Mouse (Mus musculus) heart, adult 9 months (tissue): ENCODE data around the gene Coil.
A peak's percentile ranks its signal among the peaks of the same experiment; 100 is the strongest.

Experiments used
- DNase-seq, 2 experiments: peaks; one replicate each; pipeline ENCODE4 v3.0.0; 2022; ENCODE audit warnings: low spot score in 2 of 2

The Coil gene

DNA sequence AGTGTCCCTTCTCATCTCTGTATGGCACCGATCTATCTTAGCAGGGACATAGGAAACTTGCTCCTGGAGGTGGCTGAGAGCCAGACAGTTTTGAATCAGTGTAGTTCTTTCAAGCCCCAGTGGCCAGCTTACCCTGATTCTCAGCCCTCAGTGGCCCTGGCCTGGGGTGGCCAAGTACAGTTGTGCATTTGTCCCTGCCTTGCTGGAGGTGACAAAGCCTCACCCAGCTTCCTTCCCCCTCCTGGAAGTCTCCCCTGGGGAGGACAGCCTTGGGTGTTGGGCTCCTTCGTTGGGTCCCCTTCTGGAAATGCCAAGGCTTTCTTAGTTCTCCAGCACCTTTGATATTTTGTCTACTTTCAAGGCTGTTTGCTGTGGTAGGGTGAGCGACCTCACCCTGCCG is 33.7 kb downstream of the Coil start:
- DNase-seq, result no peak

DNA sequence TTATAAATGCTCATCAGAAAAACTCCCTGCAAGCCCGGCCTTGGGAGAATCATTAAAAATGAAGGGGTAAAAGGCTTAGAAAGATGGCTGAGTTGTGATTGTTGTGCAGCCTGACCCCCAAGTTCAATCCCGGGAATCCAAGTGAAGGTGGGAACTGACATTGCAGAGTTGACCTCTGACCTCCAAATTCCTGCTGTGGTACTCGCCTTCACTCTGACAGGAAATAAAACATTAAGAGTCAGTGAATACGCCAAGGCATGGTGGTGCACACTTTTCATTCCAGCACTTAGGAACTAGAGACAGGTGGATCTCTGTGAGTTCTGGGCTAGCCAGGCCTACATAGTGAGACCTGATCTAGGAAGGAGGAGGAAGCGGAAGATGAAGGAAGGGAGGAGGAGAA is 35.4 kb downstream of the Coil start:
- DNase-seq, result no peak

DNA sequence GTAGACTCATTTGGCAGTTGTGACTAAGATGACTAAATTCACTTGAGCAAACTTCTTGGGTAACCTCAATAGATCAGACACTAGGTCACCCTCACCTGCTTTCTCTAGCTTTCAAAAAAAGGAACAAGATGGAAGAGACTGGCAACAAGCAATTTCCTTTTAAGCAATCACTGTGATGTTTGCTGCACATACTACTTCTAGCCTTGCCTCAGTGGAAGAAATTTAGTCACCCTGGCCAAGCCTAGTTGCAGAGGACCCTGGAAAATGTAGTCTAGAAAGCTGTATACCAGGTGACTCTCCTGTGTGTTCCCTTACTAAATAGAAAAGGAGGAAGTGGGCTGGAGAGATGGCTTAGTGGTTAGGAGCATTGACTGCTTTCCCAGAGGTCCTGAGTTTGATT is 36.4 kb downstream of the Coil start:
- DNase-seq, result no peak

DNA sequence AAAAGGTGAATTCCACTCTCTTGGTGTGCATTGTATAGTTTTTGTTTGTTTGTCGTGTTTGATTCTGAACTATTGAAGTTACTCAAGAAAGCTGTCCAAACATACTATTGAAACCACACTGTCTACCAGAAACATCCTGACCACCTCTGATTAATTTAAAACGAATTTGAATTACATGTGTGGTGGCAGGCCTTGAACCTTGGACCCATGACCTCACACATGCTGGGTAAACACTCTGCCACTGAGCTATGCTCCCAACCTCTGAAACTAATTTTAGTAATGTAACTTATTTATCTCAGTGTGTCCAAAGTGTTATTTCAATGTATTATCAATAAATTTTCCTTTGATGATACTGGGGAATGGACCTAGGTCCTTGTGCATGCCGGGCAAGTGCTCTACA is 37.5 kb downstream of the Coil start:
- DNase-seq, result no peak

DNA sequence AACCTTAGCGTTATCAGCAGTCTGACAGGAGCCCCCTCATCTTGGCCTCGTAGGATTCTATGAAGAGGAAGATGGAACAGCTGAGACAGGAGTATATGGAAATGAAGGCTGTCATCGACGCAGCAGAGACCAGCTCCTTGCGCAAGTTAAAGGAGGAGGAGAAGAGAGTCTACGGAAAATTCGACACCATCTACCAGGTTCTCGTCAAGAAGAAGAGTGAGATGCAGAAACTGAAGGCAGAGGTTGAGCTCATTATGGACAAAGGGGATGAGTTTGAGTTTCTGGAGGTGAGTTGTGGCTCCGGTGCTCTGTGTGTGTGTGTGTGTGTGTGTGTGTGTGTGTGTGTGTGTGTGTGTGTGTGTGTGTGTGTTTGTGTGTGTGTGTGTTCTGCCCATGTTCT is 39.0 kb downstream of the Coil start:
- no peak for DNase-seq

DNA sequence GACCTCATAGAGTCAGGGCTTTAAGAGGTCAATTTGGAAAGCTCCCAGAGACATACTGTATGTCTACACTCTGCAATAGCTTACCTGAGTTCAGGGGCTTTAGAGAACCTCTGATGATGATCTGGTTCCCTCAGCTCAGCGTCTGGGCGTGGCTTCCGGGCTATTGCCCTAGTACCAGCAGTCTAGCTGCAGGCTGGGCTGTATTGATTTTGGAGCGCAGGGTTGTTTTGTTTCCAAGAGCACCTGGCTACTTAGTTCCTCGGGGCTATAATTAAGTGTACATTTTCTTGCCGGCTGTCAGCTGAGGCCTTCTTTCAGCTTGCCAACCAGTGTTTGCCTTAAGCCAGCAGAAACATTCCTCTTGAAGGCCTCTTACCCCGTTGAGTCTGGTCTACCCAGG is 39.4 kb downstream of the Coil start:
- DNase-seq, result no peak

DNA sequence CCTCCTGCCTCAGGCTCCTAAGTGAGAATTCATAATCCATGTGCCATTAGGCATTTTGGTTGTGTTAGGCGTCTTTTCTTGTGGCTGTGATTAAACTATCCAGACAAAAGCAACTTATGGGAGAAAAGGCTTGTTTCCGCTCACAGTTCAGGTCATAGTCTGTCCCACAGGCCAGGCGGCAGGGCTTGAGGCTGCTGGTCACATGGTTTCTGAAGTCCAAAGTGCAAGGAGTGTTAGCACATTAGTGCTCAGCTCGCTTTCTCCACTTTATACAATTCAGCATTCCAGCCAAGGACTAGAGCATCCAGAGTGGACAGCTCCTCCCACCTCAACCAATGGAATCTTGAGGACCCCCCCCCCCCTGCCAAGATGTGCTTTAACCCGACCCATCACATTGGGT is 42.2 kb downstream of the Coil start:
- no peak for DNase-seq

DNA sequence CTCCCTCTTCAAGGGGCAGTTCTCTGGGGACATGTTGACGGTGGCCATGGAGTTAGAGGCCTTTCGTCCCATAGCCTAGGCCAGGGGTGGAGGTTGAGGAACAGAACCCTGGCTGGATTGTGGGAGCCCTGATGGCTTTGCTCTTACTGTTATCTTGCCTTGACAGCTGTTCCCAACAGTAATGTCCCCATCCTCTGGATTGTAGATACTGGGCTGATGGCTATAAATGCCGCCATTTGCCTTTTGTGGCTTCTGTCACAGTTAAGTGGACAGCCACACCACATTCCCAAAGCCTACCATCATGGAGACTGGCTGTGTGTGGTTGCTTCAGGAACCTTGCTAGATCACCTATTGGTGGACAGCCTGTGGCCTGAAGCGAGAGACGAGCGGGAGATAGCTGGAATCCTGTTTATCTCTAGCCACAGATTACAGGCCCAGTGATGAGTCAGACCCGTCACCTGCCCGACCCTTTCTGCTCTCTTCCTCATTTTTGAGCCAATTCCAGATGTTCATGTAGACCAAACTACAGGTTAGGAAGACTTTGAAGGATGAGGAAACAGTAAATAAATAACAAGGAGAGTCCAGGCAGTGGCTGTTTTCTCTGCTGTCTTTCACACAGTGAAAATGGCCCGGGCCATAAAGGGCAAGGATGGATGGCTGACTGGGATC is 47.6 kb downstream of the Coil start:
- no peak for DNase-seq

DNA sequence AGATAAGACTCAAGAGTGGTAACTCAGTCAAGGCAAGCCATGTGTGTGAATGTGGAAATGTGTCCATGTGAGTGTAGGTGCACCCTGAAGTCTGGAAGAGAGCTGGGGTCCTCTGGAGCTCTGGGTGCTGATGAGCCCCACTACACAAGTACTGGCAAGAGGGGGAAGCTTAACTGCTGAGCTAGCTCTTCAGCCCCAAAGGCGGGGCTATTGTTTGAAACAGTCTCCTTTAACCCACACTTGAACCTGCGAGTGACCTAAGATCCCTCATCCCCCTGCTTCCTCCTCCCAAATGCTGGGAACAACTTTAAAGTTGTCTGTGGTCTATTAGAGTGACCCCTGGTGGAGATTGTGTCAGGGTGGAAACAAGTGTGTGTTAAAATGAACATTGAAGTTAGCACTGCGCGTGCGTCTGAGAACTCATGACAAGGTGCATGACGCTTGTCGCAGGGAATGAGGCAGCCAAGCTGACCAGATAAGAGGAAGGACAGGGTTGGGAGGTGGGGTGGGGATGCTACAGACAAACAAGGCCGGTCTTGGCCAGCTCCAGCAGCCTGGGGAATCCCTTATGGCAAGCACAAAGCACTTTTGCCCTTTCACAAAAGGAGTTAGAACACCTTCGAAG is 50.7 kb downstream of the Coil start:
- no peak for DNase-seq

DNA sequence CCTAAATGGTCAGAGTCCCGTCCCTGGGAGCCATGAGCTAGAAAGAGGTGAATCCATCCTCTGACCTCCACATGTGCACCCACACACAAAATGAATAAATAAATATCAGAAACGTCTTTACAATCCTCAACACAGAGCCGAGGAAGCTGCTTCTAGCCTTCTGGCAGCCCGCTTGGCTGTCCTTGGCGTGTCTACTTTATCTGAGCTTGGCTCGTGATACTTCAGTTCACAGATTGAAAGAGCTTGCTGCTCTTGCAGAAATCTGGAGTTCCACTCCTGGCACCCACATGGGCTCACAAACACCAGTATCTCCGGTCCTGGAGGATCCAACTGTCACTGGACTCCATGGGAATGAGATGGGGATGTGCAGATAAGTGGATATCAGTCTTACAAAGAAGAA is 51.6 kb downstream of the Coil start:
- DNase-seq, result no peak

DNA sequence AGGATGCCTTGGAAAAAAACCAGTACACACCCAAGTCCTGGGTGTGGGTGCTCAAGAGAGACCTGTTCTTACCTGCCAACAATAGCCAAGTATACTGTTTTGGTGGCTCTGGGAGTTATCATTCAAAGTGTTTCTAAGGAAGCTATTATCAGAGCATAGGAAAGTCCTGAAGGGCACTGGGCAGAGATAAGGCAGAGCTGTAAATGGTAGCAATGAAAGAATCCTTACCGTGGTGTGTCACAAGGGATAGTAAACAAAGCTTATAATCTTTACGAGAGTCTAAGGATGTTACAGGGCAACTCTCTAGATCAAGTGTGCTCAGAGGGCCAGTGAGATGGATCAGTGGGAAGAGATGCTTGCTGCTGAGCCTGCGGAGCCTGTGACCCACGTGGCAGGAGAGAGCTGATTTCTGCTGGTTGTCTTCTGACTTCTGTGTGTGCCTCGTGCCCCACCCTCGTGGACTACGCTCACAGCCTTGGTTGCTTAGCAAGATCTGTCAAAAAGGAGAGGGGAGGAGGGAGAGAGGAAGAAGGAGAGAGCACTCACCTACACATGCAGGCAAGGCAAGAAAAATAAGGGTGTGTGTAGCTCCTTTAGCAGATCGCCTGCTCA is 52.2 kb downstream of the Coil start:
- no peak for DNase-seq

DNA sequence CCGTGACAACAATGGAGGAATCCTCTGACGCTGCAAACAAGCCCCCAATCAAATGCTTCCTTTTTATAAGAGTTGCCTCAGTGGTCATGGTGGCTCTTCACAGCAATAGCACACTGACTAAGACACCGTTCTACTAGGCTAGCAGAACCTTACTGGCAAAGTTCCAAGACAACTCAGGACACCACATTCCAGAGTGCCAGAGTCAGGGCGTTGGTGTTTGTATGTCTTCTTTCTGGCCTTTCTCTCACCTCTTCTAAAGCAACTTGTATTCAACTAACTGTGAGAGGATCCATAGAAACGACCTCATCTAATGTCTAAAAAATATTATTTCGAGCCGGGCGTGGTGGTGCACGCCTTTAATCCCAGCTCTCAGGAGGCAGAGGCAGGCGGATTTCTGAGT is 53.4 kb downstream of the Coil start:
- no peak for DNase-seq

DNA sequence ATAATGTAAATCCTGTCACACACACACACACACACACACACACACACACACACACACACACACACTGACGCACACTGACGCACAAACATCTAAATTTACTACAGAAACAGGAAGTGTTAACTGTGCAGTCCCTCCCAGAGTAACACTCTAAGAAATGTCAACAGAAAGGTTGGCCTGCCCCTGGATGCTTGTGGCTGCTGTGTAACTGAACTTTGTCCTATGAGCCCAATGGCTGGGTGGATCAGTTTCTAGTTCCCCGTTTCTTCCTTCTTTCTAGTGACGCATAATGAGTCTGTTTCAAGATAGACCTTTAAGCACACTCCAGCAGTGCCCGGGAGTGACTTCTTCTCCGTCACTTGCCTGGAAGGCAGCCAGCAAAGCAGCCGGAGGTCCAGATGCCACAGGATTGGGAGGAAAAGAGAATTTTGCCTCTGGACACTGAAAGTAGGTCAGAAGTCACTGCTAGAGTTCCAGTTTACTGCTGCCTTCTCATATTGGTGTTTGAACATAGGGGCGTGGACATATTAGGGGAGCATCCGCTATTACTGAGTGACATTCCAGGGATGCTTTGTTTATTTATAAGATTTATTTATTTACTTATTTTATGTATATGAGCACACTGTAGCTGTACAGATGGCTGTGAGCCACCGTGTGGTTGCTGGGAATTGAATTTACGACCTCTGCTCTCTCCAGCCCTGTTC is 54.3 kb downstream of the Coil start:
- peak; percentile 85 to 86 for DNase-seq

DNA sequence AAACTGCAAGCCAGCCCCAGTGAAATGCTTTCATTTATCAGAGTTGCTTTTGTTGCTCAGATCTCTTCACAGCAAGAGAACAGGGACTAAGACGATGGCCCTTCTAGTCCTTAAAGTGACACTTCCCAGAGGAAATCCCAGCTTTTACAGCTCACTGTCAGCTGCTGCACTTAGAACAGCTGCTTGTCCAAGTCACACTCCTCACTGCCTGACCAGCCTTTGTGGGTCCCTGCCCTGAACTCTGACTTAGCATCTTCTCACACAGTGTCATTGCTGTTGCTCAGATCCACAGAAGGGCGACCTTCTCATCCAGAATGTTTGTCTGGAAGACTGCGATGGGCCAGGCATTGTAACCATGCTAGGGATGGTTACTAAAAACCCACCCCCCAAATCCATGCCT is 55.6 kb downstream of the Coil start:
- no peak for DNase-seq

DNA sequence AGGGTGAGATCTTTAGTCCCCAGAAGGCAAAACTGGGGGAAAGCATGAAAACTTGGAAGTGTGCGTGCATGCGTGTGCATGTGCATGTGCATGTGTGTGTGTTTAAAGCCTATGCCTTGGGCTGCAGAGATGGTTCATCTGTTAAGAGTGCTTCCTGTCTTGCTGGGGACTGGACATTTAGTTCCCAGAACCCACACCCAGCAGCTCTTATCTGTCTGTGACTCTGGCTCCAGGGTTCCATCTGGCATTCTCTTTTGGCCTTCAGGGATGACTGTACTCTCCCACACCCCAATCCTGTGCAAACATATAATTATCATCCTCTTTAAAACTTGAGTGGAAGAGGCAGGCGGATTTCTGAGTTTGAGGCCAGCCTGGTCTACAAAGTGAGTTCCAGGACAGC is 56.1 kb downstream of the Coil start:
- DNase-seq, result peak in 1 of 2 experiments; percentile 68

DNA sequence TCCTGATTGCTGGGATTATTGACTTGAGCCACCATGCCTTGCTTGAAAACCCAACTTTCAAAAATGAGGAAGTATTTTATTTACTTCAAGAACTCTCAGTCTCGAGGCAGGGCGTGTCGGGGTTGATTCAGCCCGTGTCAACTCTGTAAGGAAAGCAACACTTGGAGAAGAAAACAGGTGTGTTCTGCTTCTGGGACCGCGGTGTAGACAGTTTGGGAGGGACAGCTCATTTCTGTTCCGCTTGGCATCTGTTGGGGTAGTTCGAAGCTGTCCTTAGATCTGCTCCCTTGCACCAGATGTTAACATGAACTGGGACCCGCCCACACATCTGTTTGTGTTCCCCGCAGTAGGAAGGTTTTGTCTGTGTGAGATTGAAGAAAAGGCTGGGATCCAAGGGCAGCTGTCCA is 57.9 kb downstream of the Coil start:
- DNase-seq, result peak; percentile 63 to 82

DNA sequence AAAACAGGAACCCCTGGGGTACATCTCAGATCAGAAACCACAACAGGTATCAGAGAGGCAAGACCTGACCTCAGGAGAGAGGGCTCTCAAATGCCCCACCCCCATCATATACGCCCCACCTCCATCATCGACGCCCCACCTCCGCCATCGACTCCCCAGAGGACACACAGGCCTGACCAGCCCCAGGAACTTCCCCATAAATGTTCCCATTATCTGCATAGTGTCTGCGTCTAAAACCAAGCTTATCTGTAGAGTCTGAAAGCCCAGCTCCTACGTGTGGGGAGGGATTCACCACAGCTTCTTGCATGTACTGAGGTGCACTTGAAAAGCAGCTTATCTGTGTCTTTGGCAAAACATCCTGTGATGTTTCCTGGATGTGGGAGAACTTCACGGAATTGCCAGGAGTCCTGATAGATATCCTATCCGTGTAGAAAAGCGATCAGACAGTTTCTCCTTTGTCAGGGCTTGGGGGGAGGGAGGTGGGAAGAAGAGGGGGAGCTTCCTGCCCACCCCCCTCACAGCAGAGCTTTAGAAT is 58.9 kb downstream of the Coil start:
- peak; percentile 47 to 68 for DNase-seq

DNA sequence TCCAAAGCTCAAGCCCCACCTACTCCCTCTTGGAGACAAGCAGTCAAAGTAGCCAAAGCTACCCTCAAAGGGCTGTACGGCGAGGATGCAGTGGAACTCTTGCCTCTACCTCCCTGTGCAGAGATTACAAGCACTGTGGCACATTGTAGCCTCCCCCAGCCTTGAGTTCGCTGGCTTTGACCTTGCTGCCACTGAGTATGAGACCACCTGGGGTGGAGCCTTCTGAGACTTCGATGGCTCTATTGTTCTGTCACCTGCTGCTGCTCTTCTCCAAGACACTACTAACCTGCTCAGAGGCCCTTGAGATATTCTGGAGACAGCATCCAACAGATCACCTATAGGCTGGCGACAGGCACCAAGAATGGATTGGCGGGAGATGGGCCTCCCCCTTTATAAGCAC is 60.5 kb downstream of the Coil start:
- DNase-seq, result no peak

DNA sequence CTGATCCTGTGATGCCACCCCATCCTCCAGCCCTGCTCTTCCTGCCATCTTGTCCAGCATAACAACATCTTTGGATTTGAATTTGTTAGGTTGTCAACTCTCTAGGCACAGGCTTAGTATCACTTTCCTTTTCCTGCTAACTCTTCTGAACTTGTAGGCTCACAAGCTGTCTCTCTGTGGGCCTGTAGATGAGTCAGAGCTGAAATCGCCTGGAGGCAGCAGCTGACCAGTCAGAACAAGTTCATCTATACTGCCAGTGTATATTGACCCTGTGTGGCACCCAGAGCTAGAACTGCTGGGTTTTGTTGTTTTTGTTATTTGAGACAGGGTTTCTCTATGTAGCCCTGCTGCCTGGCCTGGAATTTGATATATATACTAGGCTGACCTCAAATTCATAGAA is 61.1 kb downstream of the Coil start:
- no peak for DNase-seq

DNA sequence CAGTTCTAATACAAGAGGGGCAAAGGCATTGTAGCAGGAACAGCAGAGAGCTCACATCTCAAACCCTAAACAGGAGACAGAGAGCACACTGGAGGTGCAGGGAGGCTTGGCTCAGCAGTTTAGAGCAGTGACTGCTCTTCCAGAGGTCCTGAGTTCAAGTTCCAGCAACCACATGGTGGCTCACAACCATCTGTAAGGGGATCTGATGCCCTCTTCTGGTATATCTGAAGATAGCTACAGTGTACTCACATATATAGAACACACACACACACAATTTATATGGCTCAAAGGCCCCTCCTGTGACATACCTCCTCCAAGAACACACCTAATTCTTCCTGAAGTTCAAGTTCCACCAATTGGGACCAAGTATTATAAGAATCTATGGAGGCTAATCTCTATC is 64.5 kb downstream of the Coil start:
- DNase-seq, result no peak

DNA sequence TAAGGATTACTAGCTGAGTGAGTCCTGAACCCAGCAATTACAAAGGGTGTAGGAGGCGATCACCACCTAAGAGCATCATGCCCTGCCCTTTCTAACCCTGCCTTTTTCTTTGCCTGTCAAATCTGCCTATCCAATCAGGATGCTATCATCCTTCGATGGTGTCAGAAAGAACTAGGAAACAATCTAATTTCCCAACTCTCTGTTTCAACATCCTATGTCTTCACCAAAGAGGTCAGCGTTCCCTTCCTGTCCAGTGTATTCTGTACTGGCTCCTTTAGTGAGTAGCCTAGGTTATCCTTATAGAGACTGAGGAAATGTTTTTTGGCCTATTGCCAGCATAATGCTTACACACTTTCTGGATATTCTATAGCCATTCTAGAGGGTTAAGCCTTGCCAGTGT is 65.5 kb downstream of the Coil start:
- no peak for DNase-seq

DNA sequence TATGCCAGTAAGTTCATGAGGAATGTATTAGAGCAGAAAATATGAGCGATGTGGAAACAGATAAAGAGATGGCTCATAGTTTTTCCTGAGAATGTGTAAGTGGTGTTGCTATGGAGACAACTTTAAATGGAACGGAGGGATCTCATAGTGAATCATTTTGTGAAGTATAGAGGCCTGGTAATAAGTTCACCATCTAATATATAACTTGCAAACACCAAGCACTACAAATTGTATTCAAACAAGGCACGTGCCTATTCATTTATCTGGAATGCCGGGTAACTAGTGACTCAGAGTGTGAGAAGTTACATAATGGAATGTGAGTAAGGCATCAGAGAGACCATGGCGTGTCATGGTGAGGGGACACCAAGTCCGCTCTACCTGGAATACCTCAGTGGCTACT is 68.4 kb downstream of the Coil start:
- DNase-seq, result no peak

DNA sequence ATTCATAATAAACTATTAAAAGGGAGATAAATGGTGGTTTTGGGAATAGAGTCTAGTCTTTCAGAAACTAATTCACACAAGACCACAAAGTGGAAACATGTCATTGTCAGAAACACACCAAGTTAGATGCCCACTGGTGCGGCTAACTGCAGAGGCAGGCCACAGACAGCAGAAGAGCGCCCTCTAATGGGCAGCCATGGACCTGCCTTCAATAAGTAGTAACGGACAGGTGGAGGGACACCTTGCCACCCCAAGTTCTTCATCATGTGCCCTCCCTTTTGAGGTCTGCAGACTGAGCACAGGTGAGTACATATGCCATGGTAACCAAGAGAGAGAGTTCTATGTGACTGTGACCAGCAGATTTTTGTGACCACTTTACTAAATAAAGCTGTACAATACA is 69.3 kb downstream of the Coil start:
- peak; percentile 34 to 60 for DNase-seq
